Mouse (Mus musculus) thymus, adult 2 months (tissue): Measurements from ENCODE around the gene Armc7. TPM values are rescaled to one million over a fixed set of nuclear protein-coding genes. Genes with fewer than 3 reads are reported as not detected.
"Not testable (repeated sequence)": the region's sequence is repeated elsewhere in the genome, so short reads cannot be mapped to it uniquely, and the experiment has no call there.

Experiments
- DNase-seq: peaks from one replicate; pipeline ENCODE4 v3.0.0; 2021
- H3K27ac ChIP-seq: fragments of 200-500 bp; 2 replicates; pipeline ENCODE4 v1.5.1; 2012; ENCODE audit warnings: low read length, control low read depth; ENCODE audit not compliant: control insufficient read depth, insufficient read depth
- H3K27me3 ChIP-seq: fragments of 200-500 bp; 2 replicates; pipeline ENCODE4 v1.6.1; 2012; ENCODE audit warnings: mild to moderate bottlenecking, low read length, moderate library complexity, mixed read lengths; ENCODE audit not compliant: control insufficient read depth, insufficient read depth
- H3K36me3 ChIP-seq: fragments of 200-500 bp; 2 replicates; pipeline ENCODE4 v1.6.1; 2012; ENCODE audit warnings: mild to moderate bottlenecking, low read length, moderate library complexity; ENCODE audit not compliant: control insufficient read depth, insufficient read depth
- H3K4me1 ChIP-seq: fragments of 200-500 bp; replicated peaks from 2 replicates; pipeline ENCODE4 v1.6.1; 2012; ENCODE audit warnings: low read length; ENCODE audit not compliant: control insufficient read depth, insufficient read depth
- H3K4me3 ChIP-seq: fragments of 200-500 bp; 2 replicates; pipeline ENCODE4 v1.5.1; 2012; ENCODE audit warnings: mild to moderate bottlenecking, low read length, control low read depth, moderate library complexity; ENCODE audit not compliant: control insufficient read depth, insufficient read depth
- CTCF ChIP-seq: fragments of 200-500 bp; IDR thresholded peaks from 2 replicates; pipeline ENCODE4 v1.5.1; 2012; ENCODE audit warnings: mild to moderate bottlenecking, control low read depth, low read length, moderate library complexity, borderline replicate concordance; ENCODE audit not compliant: control insufficient read depth, poor library complexity, insufficient read depth; ENCODE audit errors: extremely low read depth
- POLR2A ChIP-seq: fragments of 200-500 bp; IDR thresholded peaks from 2 replicates; pipeline ENCODE4 v1.6.1; 2012; ENCODE audit warnings: mild to moderate bottlenecking, low read length, control low read depth, moderate library complexity; ENCODE audit not compliant: control insufficient read depth, poor library complexity, insufficient read depth; ENCODE audit errors: extremely low read depth
- WGBS: fragments of 180-500 bp; shearing (Covaris S2); methylation state at CpG from one replicate; pipeline ENCODE4 v1.1.7; 2018; 5-methylcytosine and 5-hydroxymethylcytosine counted together
- polyA plus RNA-seq: library from polyadenylated mRNA; depleted of rRNA; stranded (reverse); fragments of >200 nt; gene quantifications from 2 replicates; pipeline ENCODE4 v1.2.3, GENCODE M21; 2012

Gene Armc7
- polyA plus RNA-seq, 1 experiment: 91.3 TPM

DNA sequence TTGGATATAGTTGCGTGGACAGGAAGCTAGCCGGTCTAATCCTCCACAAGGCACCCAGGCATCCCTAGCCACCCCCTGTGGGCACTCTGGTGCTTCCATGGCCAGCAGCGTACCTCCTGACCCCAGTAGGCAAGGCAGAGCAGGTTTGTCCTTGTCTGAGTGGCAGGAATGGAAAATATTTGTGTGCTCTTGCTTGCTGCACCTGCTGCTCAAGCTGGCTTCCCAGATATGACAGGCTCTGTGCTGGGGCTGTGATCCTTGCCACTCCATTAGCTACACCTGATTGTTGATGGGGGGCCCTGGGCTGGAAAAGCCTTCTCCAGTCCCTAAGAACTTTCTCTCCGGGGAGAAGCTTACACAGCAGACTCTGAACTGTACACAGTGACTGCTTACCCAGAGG, 22.2 kb upstream of the Armc7 start:
- no peak for DNase-seq
- peak overlapping the region; percentile 99 for H3K27ac ChIP-seq
- H3K36me3 ChIP-seq: no peaks in the 10 kb centered on the region
- no peaks in the 10 kb centered on the region for H3K27me3 ChIP-seq
- H3K4me1 ChIP-seq: peaks cover 60% of the 10 kb centered on the region
- no peak overlapping the region for H3K4me3 ChIP-seq
- WGBS: 61% methylated on average over 4 of the region's 4 CpGs
- TF ChIP-seq CTCF (0 out of 2 replicates have a peak, but pooled peaks have one; percentile 33), POLR2A (no peak)

GRCm38 (mm10) chr11:115454822-115455221, 20.6 kb upstream of the Armc7 start:
- H3K27me3 ChIP-seq, DNase-seq, H3K36me3 ChIP-seq, H3K27ac ChIP-seq, H3K4me3 ChIP-seq: not testable (repeated sequence)
- H3K4me1 ChIP-seq: peaks cover 66% of the 10 kb centered on the region
- WGBS: 95% methylated on average over 6 of the region's 6 CpGs

GRCm38 (mm10) chr11:115455619-115456018, 19.8 kb upstream of the Armc7 start:
- WGBS: 96% methylated on average over 15 of the region's 15 CpGs
- H3K27ac ChIP-seq: no peak overlapping the region
- no peaks in the 10 kb centered on the region for H3K36me3 ChIP-seq
- peaks cover 59% of the 10 kb centered on the region for H3K4me1 ChIP-seq
- TF ChIP-seq CTCF (peak; percentile 35; the same call in 1 of the 2 replicates), POLR2A (no peak)
- H3K4me3 ChIP-seq: no peak overlapping the region
- no peaks in the 10 kb centered on the region for H3K27me3 ChIP-seq
- no peak for DNase-seq

- no peaks in the 10 kb centered on the region for H3K36me3 ChIP-seq
- no peaks in the 10 kb centered on the region for H3K27me3 ChIP-seq
- DNase-seq: no peak
- no peak overlapping the region for H3K4me3 ChIP-seq
- WGBS: 94% methylated on average over 5 of the region's 5 CpGs
- no peak for TF ChIP-seq POLR2A
- no peak for TF ChIP-seq CTCF
- H3K27ac ChIP-seq: no peak overlapping the region
- H3K4me1 ChIP-seq: peaks cover 63% of the 10 kb centered on the region
Observed at GRCm38 (mm10) chr11:115456182-115456581, 19.3 kb upstream of the Armc7 start.

- no peak overlapping the region for H3K27ac ChIP-seq
- no peaks in the 10 kb centered on the region for H3K27me3 ChIP-seq
- TF ChIP-seq POLR2A: no peak
- TF ChIP-seq CTCF: no peak
- no peak for DNase-seq
- H3K4me1 ChIP-seq: peaks cover 62% of the 10 kb centered on the region
- H3K4me3 ChIP-seq: no peak overlapping the region
- 50% methylated on average over 6 of the region's 6 CpGs for WGBS
- H3K36me3 ChIP-seq: no peaks in the 10 kb centered on the region
Observed at GRCm38 (mm10) chr11:115457405-115457804, 18.1 kb upstream of the Armc7 start.

DNA sequence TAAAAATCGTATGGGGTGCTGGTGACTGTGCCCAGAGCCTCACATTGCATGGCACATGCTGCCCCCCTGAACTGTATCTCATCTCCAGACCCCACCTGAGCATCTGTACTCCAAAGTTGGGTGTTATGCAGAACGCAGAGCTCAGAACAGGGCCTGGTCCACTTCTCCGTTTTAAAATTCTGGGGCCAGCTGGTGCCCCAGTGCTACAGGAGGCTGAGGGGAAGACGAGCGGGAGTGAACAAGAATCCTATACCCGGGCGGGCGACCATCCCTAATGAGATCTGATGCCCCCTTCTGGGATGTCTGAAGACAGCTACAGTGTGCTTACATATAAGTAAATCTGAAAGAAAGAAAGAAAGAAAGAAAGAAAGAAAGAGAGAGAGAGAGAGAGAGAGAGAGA, 14.5 kb upstream of the Armc7 start:
- Histone ChIP-seq H3K27ac (peak overlapping the region; percentile 96), H3K4me3 (no peak overlapping the region), H3K4me1 (peaks cover 64% of the 10 kb centered on the region), H3K27me3 (no peaks in the 10 kb centered on the region), H3K36me3 (peaks cover 3% of the 10 kb centered on the region; the same call in 1 of the 2 replicates)
- 76% methylated on average over 8 of the region's 8 CpGs for WGBS
- DNase-seq: peak; percentile 44
- no peak for TF ChIP-seq POLR2A
- TF ChIP-seq CTCF: no peak

GRCm38 (mm10) chr11:115461846-115462242, 13.6 kb upstream of the Armc7 start:
- Histone ChIP-seq H3K27me3 (no peaks in the 10 kb centered on the region), H3K36me3 (peaks cover 11% of the 10 kb centered on the region), H3K4me3 (peak overlapping the region; percentile 59), H3K27ac (peak overlapping the region; percentile 96), H3K4me1 (peaks cover 62% of the 10 kb centered on the region)
- TF ChIP-seq POLR2A (peak; percentile 28; the same call in 1 of the 2 replicates), CTCF (no peak)
- DNase-seq: peak; percentile 68
- WGBS: 33% methylated on average over 5 of the region's 5 CpGs
